Comparison of ENCODE assay signal across 20 mouse cellular contexts in the genomic region with DNA sequence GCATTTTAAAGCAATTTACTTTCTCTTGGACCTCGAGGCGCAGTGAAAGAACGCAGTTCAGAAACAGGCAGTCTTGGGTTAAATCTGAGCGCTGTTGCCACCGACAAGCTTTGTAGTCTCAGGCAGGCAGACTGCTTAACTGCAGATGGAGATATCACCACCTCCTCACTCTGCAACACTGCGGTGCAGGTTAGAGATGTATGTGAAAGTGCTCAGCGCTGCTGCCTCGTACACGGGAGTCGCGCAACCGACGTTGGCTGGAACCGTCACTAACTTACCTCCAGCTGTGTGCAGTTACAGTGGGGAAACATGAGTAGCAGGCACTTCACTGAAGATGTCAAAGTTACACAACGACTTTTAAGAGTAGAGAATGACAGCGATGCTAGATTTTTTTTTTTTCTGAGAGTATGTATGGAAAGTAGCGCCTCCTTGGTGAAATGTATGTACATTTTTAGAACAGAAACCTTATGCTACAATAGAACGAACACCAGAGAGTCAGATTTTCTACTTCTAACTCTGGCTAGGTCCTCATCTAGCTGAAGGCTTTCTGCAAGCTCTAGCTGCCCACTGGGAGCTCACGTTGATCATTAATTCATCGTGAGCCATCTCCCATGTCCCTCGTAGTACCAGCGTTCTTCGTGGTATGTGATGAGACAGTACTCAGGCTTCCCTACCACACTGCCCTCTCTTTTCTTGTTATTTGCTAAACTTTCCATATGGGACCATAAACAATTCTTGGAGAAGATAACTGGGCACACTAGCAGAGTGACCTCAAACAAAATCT. TPM values are rescaled to one million over a fixed set of nuclear protein-coding genes. Genes with fewer than 3 reads are reported as not detected.
DNase-seq lines count a peak whose midpoint lies in the region; ATAC-seq and TF ChIP-seq lines count a peak whose summit lies in the region.
"Had no signal": no experiment of that assay in that cellular context is flagged by ENCODE, and none has a peak within 500 bp of the region (broad histone marks: within the 10 kb centered on the region; RNA-seq: fewer than 3 reads in every experiment).

No protein-coding gene starts in this region.

- H3K36me3 ChIP-seq in stomach, postnatal 0 days (ENCODE audit: control insufficient read depth, insufficient read depth, low read length) = no peaks in the 10 kb centered on the region
- H3K36me3 ChIP-seq: intestine, embryonic 15.5 days; limb, embryonic 12.5 days had no signal

- TF ChIP-seq POLR2A in lung, adult 2 months (IDR thresholded peaks at IDR 0.05; ENCODE audit: borderline replicate concordance, extremely low read depth, low read depth, low read length) = peak; percentile 31; the same call in 1 of the 2 replicates

- no peaks in the 10 kb centered on the region for H3K9me3 ChIP-seq in stomach, postnatal 0 days (ENCODE audit: control insufficient read depth, low read length)
- H3K9me3 ChIP-seq: embryonic facial prominence, embryonic 12.5 days; forebrain, embryonic 10.5 days; heart, embryonic 10.5 days; hindbrain, embryonic 10.5 days; intestine, embryonic 15.5 days; limb, embryonic 12.5 days; neural tube, embryonic 12.5 days had no signal

- no peak overlapping the region for H3K27ac ChIP-seq in stomach, postnatal 0 days (replicated peaks)
- H3K27ac ChIP-seq: embryonic facial prominence, embryonic 12.5 days; forebrain, embryonic 10.5 days; gastrocnemius, adult 2 months; heart, embryonic 10.5 days; hindbrain, embryonic 10.5 days; intestine, embryonic 15.5 days; limb, embryonic 12.5 days; neural tube, embryonic 12.5 days had no signal

- H3K9ac ChIP-seq in stomach, postnatal 0 days (ENCODE audit: low read length) = no peak overlapping the region
- H3K9ac ChIP-seq: embryonic facial prominence, embryonic 12.5 days; intestine, embryonic 15.5 days; limb, embryonic 12.5 days; neural tube, embryonic 12.5 days had no signal

- H3K4me2 ChIP-seq in stomach, postnatal 0 days (replicated peaks; ENCODE audit: low read depth) = no peak overlapping the region
- H3K4me2 ChIP-seq: embryonic facial prominence, embryonic 12.5 days; intestine, embryonic 15.5 days; limb, embryonic 12.5 days; neural tube, embryonic 12.5 days had no signal

- TF ChIP-seq CTCF in lung, adult 2 months (IDR thresholded peaks at IDR 0.05; ENCODE audit: insufficient read depth, low read length) = no peak
- no peak for TF ChIP-seq CTCF in stomach, postnatal 0 days (IDR thresholded peaks at IDR 0.05; ENCODE audit: low read depth)

- DNase-seq in lung, adult 18-20 months = peak; percentile 54 to 70
- no peak for DNase-seq in lung, postnatal 10 days
- peak; percentile 70 to 82 for DNase-seq in frontal cortex, postnatal 36 days (ENCODE audit: low spot score in 2 of 2)
- no peak for DNase-seq in lung, adult 2 months
- DNase-seq in right cerebral cortex, postnatal 10 days (ENCODE audit: low spot score in 2 of 2) = peak; percentile 55 to 65
- no peak for DNase-seq in spleen, postnatal 36 days (ENCODE audit: low spot score in 2 of 2)
- DNase-seq in gastrocnemius, postnatal 14 days = no peak
- no peak for DNase-seq in stomach, postnatal 0 days (ENCODE audit: low spot score)
- DNase-seq: cerebellum, adult 11 months; cerebellum, postnatal 36 days; gastrocnemius, adult 2 months; kidney, postnatal 36 days had no signal

- intact Hi-C loops in gastrocnemius, postnatal 14 days (cut with DNase I; ENCODE audit: low total_unique reads) = no loop called here

- H3K4me3 ChIP-seq in lung, adult 2 months (replicated peaks; ENCODE audit: extremely low read depth, low read depth, low read length) = no peak overlapping the region
- H3K4me3 ChIP-seq in stomach, postnatal 0 days (ENCODE audit: low read depth, low read length) = no peak overlapping the region
- H3K4me3 ChIP-seq: embryonic facial prominence, embryonic 12.5 days; forebrain, embryonic 10.5 days; gastrocnemius, adult 2 months; hindbrain, embryonic 10.5 days; intestine, embryonic 15.5 days; limb, embryonic 12.5 days; neural tube, embryonic 12.5 days had no signal

- TF ChIP-seq EP300 in stomach, postnatal 0 days (optimal IDR thresholded peaks at IDR 0.05) = no peak

- WGBS in lung, adult 2 months = 79% methylated on average over 23 of the region's 23 CpGs
- 89% methylated on average over 23 of the region's 23 CpGs for WGBS in stomach, postnatal 0 days

- no peaks in the 10 kb centered on the region for H3K27me3 ChIP-seq in stomach, postnatal 0 days (ENCODE audit: control insufficient read depth, insufficient read depth, low read length)
- H3K27me3 ChIP-seq: intestine, embryonic 15.5 days; neural tube, embryonic 12.5 days had no signal

- ATAC-seq in stomach, postnatal 0 days (ENCODE audit: low FRiP score, low TSS enrichment) = no peak
- ATAC-seq: intestine, embryonic 15.5 days; midbrain, embryonic 16.5 days had no signal

- H3K4me1 ChIP-seq in lung, adult 2 months (ENCODE audit: control insufficient read depth, insufficient read depth, low read length) = no peaks in the 10 kb centered on the region
- H3K4me1 ChIP-seq in stomach, postnatal 0 days (replicated peaks; ENCODE audit: control insufficient read depth, insufficient read depth) = no peaks in the 10 kb centered on the region
- H3K4me1 ChIP-seq: embryonic facial prominence, embryonic 12.5 days had no signal

RNA-seq across cellular contexts. Expression of a gene that starts 1.9 kb away (rescaled TPM):
- polyA plus RNA-seq in lung, adult 2 months (2012; rRNA removed) = 31.6 and 72.3 TPM in 2 replicates
- 1 to 10 TPM; 1.0 to 1.5 TPM for total RNA-seq in gastrocnemius, postnatal 14 days (2021)
- polyA plus RNA-seq in stomach, postnatal 0 days (2015; fragmentation: Nextera tagmentation; extraction: Ambion mirVana) = 2.0 and 2.2 TPM in 2 replicates

RNA-seq across cellular contexts. Expression of a gene that starts 42.8 kb away (rescaled TPM):
- polyA plus RNA-seq in lung, adult 2 months (2012; rRNA removed) = 6.4 and 6.8 TPM in 2 replicates
- 1 to 10 TPM; 7.8 to 8.7 TPM for total RNA-seq in gastrocnemius, postnatal 14 days (2021)
- polyA plus RNA-seq in stomach, postnatal 0 days (2015; fragmentation: Nextera tagmentation; extraction: Ambion mirVana) = 7.0 and 7.4 TPM in 2 replicates

RNA-seq across cellular contexts. Expression of a gene that starts 43.4 kb away (rescaled TPM):
- 1.9 and 2.2 TPM in 2 replicates for polyA plus RNA-seq in lung, adult 2 months (2012; rRNA removed)
- 1 to 10 TPM; 4.3 to 4.4 TPM for total RNA-seq in gastrocnemius, postnatal 14 days (2021)
- 4.8 and 5.0 TPM in 2 replicates for polyA plus RNA-seq in stomach, postnatal 0 days (2015; fragmentation: Nextera tagmentation; extraction: Ambion mirVana)

Comparison
In these comparisons a context has a peak if more than half of its experiments do, and no peak if none do; other contexts are left out.
1. DNase-seq: peak in lung, adult 18-20 months (2 of 2), frontal cortex, postnatal 36 days (2 of 2) and right cerebral cortex, postnatal 10 days (2 of 2); none in lung, postnatal 10 days (single experiment), lung, adult 2 months (single experiment), spleen, postnatal 36 days (0 of 2), gastrocnemius, postnatal 14 days (single experiment) and stomach, postnatal 0 days (single experiment).
2. RNA of a gene that starts 1.9 kb away (polyA plus RNA-seq): 31.6 to 72.3 TPM in lung, adult 2 months; 2.0 to 2.2 TPM in stomach, postnatal 0 days; every median in the first group is over 10 times any median in the second.